Mouse (Mus musculus) erythroblast, embryonic 14.5 days (primary cell): ENCODE results near the gene Ybx2.

ENCODE experiments used
- GATA1 ChIP-seq: IDR thresholded peaks from 2 replicates; pipeline ENCODE4 v1.6.1; 2012; ENCODE audit warnings: low read length, inconsistent platforms, mixed read lengths
- TAL1 ChIP-seq: IDR thresholded peaks from 3 replicates; pipeline ENCODE4 v1.6.1; 2012; ENCODE audit warnings: low read length, inconsistent platforms, mixed read lengths

GRCm38 (mm10) chr11:69936156-69936555 is 560 bp downstream of the Ybx2 start:
- no peak for TF ChIP-seq GATA1
- no peak for TF ChIP-seq TAL1
